Mouse (Mus musculus) intestine, embryonic 16.5 days (tissue): ENCODE results near the gene Olfr679. TPM values are rescaled to one million over a fixed set of nuclear protein-coding genes. Genes with fewer than 3 reads are reported as not detected.
"Not testable (repeated sequence)": the region's sequence is repeated elsewhere in the genome, so short reads cannot be mapped to it uniquely, and the experiment has no call there.

ENCODE experiments used
- ATAC-seq: fragments of 200-750 bp; cut with Nextera tagmentation; 2 replicates; pipeline ENCODE4 v1.8.0; 2017; ENCODE audit warnings: moderate TSS enrichment, moderate library complexity
- H3K27ac ChIP-seq: fragments of 300-500 bp; sonication (generic); 2 replicates; pipeline ENCODE4 v1.5.1; 2014; ENCODE audit warnings: mild to moderate bottlenecking, low read length
- H3K27me3 ChIP-seq: fragments of 300-500 bp; sonication (generic); replicated peaks from 2 replicates; pipeline ENCODE4 v1.6.1; 2014; ENCODE audit warnings: low read length, control low read depth, mixed read lengths; ENCODE audit not compliant: control insufficient read depth, insufficient read depth
- H3K36me3 ChIP-seq: fragments of 300-500 bp; sonication (generic); 2 replicates; pipeline ENCODE4 v1.6.1; 2014; ENCODE audit warnings: low read length, control low read depth; ENCODE audit not compliant: control insufficient read depth, insufficient read depth
- H3K4me1 ChIP-seq: fragments of 300-500 bp; sonication (generic); 2 replicates; pipeline ENCODE4 v1.6.1; 2014; ENCODE audit warnings: low read length, control low read depth, mixed read lengths; ENCODE audit not compliant: control insufficient read depth, insufficient read depth
- H3K4me2 ChIP-seq: fragments of 300-500 bp; sonication (generic); 2 replicates; pipeline ENCODE4 v1.6.1; 2014; ENCODE audit warnings: low read depth, low read length, control low read depth
- H3K4me3 ChIP-seq: fragments of 300-500 bp; sonication (generic); 2 replicates; pipeline ENCODE4 v1.5.1; 2014; ENCODE audit warnings: mild to moderate bottlenecking, low read length
- H3K9ac ChIP-seq: fragments of 300-500 bp; sonication (generic); 2 replicates; pipeline ENCODE4 v1.6.1; 2014; ENCODE audit warnings: low read depth, low read length
- H3K9me3 ChIP-seq: fragments of 300-500 bp; sonication (generic); 2 replicates; pipeline ENCODE4 v1.6.1; 2016; ENCODE audit warnings: low read length, control low read depth; ENCODE audit not compliant: control insufficient read depth
- WGBS: fragments of 180-500 bp; shearing (Covaris S2); extraction: QIAGEN DNeasy Blood & Tissue Kit; methylation state at CpG from one replicate; pipeline ENCODE4 v1.1.7; 2014; 5-methylcytosine and 5-hydroxymethylcytosine counted together
- polyA plus RNA-seq: library from polyadenylated mRNA; unstranded; fragments of >200 nt; fragmentation: Nextera tagmentation; extraction: Ambion mirVana; gene quantifications from 2 replicates; pipeline ENCODE4 v1.2.1, GENCODE M21; 2015

Olfr679 gene
- not detected in 2 replicates for polyA plus RNA-seq

- H3K4me1 ChIP-seq: no peaks in the 10 kb centered on the region
- WGBS: 50% methylated on average over 1 of the region's 1 CpGs
- H3K27me3 ChIP-seq: no peaks in the 10 kb centered on the region
- H3K9me3 ChIP-seq: no peaks in the 10 kb centered on the region
- no peak within 1 kb of the TSS for H3K4me2 ChIP-seq
- H3K4me3 ChIP-seq: no peak within 1 kb of the TSS
- H3K36me3 ChIP-seq: no peaks in the 10 kb centered on the region
- ATAC-seq: no peak
- H3K9ac ChIP-seq: no peak within 1 kb of the TSS
- H3K27ac ChIP-seq: no peak within 1 kb of the TSS
Measured at GRCm38 (mm10) chr7:105080905-105081304, at the start of gene Olfr679. Olfr679 (plus strand) TSS chr7:105081205.

- Histone ChIP-seq H3K9me3 (no peaks in the 10 kb centered on the region), H3K36me3 (no peaks in the 10 kb centered on the region), H3K4me2 (no peak within 1 kb of the TSS), H3K27ac (no peak within 1 kb of the TSS), H3K27me3 (no peaks in the 10 kb centered on the region), H3K9ac (no peak within 1 kb of the TSS), H3K4me1 (no peaks in the 10 kb centered on the region), H3K4me3 (no peak within 1 kb of the TSS)
- ATAC-seq: no peak
Measured at GRCm38 (mm10) chr7:105032398-105032797, 48.6 kb upstream of the Olfr679 start, which contains the start of gene Olfr676. Olfr676 (plus strand) TSS chr7:105032698.

- H3K4me3 ChIP-seq, H3K27me3 ChIP-seq, H3K4me2 ChIP-seq, H3K4me1 ChIP-seq, H3K27ac ChIP-seq, H3K36me3 ChIP-seq, ATAC-seq, H3K9ac ChIP-seq, H3K9me3 ChIP-seq: not testable (repeated sequence)
- WGBS: 48% methylated on average over 5 of the region's 5 CpGs
Measured at GRCm38 (mm10) chr7:105033836-105034235, 47.2 kb upstream of the Olfr679 start.

GRCm38 (mm10) chr7:105058951-105059350 lies 22.1 kb upstream of the Olfr679 start:
- no peaks in the 10 kb centered on the region for H3K36me3 ChIP-seq
- no peak overlapping the region for H3K4me3 ChIP-seq
- no peak overlapping the region for H3K27ac ChIP-seq
- no peak for ATAC-seq
- H3K9ac ChIP-seq: no peak overlapping the region
- H3K4me2 ChIP-seq: no peak overlapping the region
- no peaks in the 10 kb centered on the region for H3K27me3 ChIP-seq
- no peaks in the 10 kb centered on the region for H3K4me1 ChIP-seq
- no peaks in the 10 kb centered on the region for H3K9me3 ChIP-seq

GRCm38 (mm10) chr7:105064175-105064574 lies 16.8 kb upstream of the Olfr679 start, which contains the start of gene Olfr678:
Olfr678 (plus strand) TSS chr7:105064475.
- Histone ChIP-seq H3K27me3 (no peaks in the 10 kb centered on the region), H3K4me3 (no peak within 1 kb of the TSS), H3K9me3 (no peaks in the 10 kb centered on the region), H3K4me1 (no peaks in the 10 kb centered on the region), H3K36me3 (no peaks in the 10 kb centered on the region), H3K27ac (no peak within 1 kb of the TSS), H3K4me2 (no peak within 1 kb of the TSS), H3K9ac (no peak within 1 kb of the TSS)
- no peak for ATAC-seq
- WGBS: 96% methylated on average over 1 of the region's 1 CpGs

- not testable (repeated sequence) for H3K27me3 ChIP-seq, H3K9ac ChIP-seq, H3K36me3 ChIP-seq, H3K27ac ChIP-seq, H3K4me2 ChIP-seq, H3K9me3 ChIP-seq, H3K4me3 ChIP-seq, H3K4me1 ChIP-seq, ATAC-seq
Measured at GRCm38 (mm10) chr7:105092717-105093116, 11.7 kb downstream of the Olfr679 start, which contains the start of gene Olfr680-ps1. Olfr680-ps1 (minus strand) TSS chr7:105092817.

- Histone ChIP-seq H3K4me2 (no peak within 1 kb of the TSS), H3K9ac (no peak within 1 kb of the TSS), H3K4me3 (no peak within 1 kb of the TSS), H3K36me3 (no peaks in the 10 kb centered on the region), H3K27ac (no peak within 1 kb of the TSS), H3K4me1 (no peaks in the 10 kb centered on the region), H3K27me3 (no peaks in the 10 kb centered on the region), H3K9me3 (no peaks in the 10 kb centered on the region)
- ATAC-seq: no peak
Measured at GRCm38 (mm10) chr7:105116536-105116935, 35.5 kb downstream of the Olfr679 start, which contains the start of gene Olfr681. Olfr681 (plus strand) TSS chr7:105116836.

Other genes with a start within 250 kb of the Olfr679 start
- not detected in 2 replicates for gene Usp17lb, start 238.6 kb upstream of the Olfr679 start, polyA plus RNA-seq
- gene Usp17la, start 224.2 kb upstream of the Olfr679 start, polyA plus RNA-seq: not detected in 2 replicates
- not detected in 2 replicates for gene Olfr665, start 203.2 kb upstream of the Olfr679 start, polyA plus RNA-seq
- gene Olfr666, start 185.3 kb upstream of the Olfr679 start, polyA plus RNA-seq: not detected in 2 replicates
- gene Olfr667, start 159.7 kb upstream of the Olfr679 start, polyA plus RNA-seq: not detected in 2 replicates
- not detected in 2 replicates for gene Olfr668, start 153.1 kb upstream of the Olfr679 start, polyA plus RNA-seq
- gene Olfr669, start 147.0 kb upstream of the Olfr679 start, polyA plus RNA-seq: not detected in 2 replicates
- gene Olfr670, start 118.6 kb upstream of the Olfr679 start, polyA plus RNA-seq: not detected in 2 replicates
- not detected in 2 replicates for gene Olfr671, start 102.1 kb upstream of the Olfr679 start, polyA plus RNA-seq
- gene Olfr672, start 79.2 kb upstream of the Olfr679 start, polyA plus RNA-seq: not detected in 2 replicates
- not detected in 2 replicates for gene Olfr675, start 52.7 kb upstream of the Olfr679 start, polyA plus RNA-seq
- not detected in 2 replicates for gene Olfr676, start 48.5 kb upstream of the Olfr679 start, polyA plus RNA-seq
- gene Olfr677, start 29.8 kb upstream of the Olfr679 start, polyA plus RNA-seq: not detected in 2 replicates
- gene Olfr678, start 16.7 kb upstream of the Olfr679 start, polyA plus RNA-seq: not detected in 2 replicates
- gene Olfr680-ps1, start 11.6 kb downstream of the Olfr679 start, polyA plus RNA-seq: not detected in 2 replicates
- not detected in 2 replicates for gene Olfr681, start 35.6 kb downstream of the Olfr679 start, polyA plus RNA-seq
- not detected in 2 replicates for gene Olfr683, start 65.8 kb downstream of the Olfr679 start, polyA plus RNA-seq
- gene Olfr684, start 82.4 kb downstream of the Olfr679 start, polyA plus RNA-seq: not detected in 2 replicates
- gene Olfr685, start 104.8 kb downstream of the Olfr679 start, polyA plus RNA-seq: not detected in 2 replicates
- gene Olfr686, start 126.3 kb downstream of the Olfr679 start, polyA plus RNA-seq: not detected in 2 replicates
- gene Olfr688, start 206.9 kb downstream of the Olfr679 start, polyA plus RNA-seq: not detected in 2 replicates
- gene Olfr689, start 230.0 kb downstream of the Olfr679 start, polyA plus RNA-seq: not detected in 2 replicates